In the genomic region with DNA sequence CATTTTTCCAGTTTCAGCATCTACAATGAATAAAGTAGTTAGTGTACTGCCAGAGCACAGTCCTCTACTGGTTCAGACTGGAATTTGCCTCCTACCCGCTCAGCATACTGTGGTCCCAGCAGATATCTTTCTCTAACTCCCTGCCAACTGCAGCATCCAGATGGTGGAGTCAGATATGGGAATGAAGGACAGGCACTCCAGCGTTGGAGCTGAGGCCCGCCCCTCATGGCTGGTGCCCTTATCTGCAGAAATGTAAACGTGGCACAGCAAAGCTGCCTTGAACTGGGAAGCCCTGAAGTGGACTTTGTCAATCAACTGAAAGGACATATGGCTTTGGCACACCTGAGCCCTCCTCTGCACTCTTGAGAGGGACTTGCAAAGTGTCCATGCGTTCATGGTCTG, we compare ENCODE assay signal across 9 mouse cellular contexts.
DNase-seq lines count a peak whose midpoint lies in the region; ATAC-seq and TF ChIP-seq lines count a peak whose summit lies in the region.
"Had no signal": no experiment of that assay in that cellular context is flagged by ENCODE, and none has a peak within 500 bp of the region (broad histone marks: within the 10 kb centered on the region; RNA-seq: fewer than 3 reads in every experiment).

No protein-coding gene starts in this region.

- no peaks in the 10 kb centered on the region for H3K36me3 ChIP-seq in liver, embryonic 15.5 days (replicated peaks)

- H3K9me3 ChIP-seq in liver, embryonic 15.5 days (replicated peaks) = no peaks in the 10 kb centered on the region

- peak; percentile 99 for ATAC-seq in liver, embryonic 15.5 days (ENCODE audit: insufficient read depth)

- intact Hi-C loops in left cerebral cortex, adult 2 months (cut with DNase I) = no loop called here

- peak; percentile 11 for TF ChIP-seq CTCF in left cerebral cortex, adult 2 months (IDR thresholded peaks at IDR 0.05)
- TF ChIP-seq CTCF in lung, adult 2 months (IDR thresholded peaks at IDR 0.05; ENCODE audit: insufficient read depth, low read length) = no peak

- H3K9ac ChIP-seq in liver, embryonic 15.5 days = 0 out of 2 replicates have a peak overlapping the region, but pooled peaks have one; percentile 16

- no peak overlapping the region for H3K4me3 ChIP-seq in left cerebral cortex, adult 2 months
- peak overlapping the region; percentile 20 for H3K4me3 ChIP-seq in liver, embryonic 15.5 days (replicated peaks)
- H3K4me3 ChIP-seq in lung, adult 2 months (replicated peaks; ENCODE audit: extremely low read depth, low read depth, low read length) = no peak overlapping the region
- H3K4me3 ChIP-seq: gastrocnemius, adult 2 months had no signal

- peak overlapping the region; percentile 61 for H3K4me2 ChIP-seq in liver, embryonic 15.5 days

- H3K4me1 ChIP-seq in liver, embryonic 15.5 days (replicated peaks) = peaks cover 46% of the 10 kb centered on the region
- H3K4me1 ChIP-seq in lung, adult 2 months (ENCODE audit: control insufficient read depth, insufficient read depth, low read length) = no peaks in the 10 kb centered on the region

- no peak for TF ChIP-seq POLR2A in lung, adult 2 months (IDR thresholded peaks at IDR 0.05; ENCODE audit: borderline replicate concordance, extremely low read depth, low read depth, low read length)

- H3K27me3 ChIP-seq in liver, embryonic 15.5 days = no peaks in the 10 kb centered on the region

- no peak overlapping the region for H3K27ac ChIP-seq in left cerebral cortex, adult 2 months
- H3K27ac ChIP-seq in liver, embryonic 15.5 days (replicated peaks) = peak overlapping the region; percentile 91
- H3K27ac ChIP-seq: gastrocnemius, adult 2 months had no signal

- peak; percentile 27 for DNase-seq in adrenal gland, postnatal 14 days
- DNase-seq in adrenal gland, adult 18-20 months (ENCODE audit: low spot score in 2 of 2) = no peak
- no peak for DNase-seq in left cerebral cortex, adult 2 months (ENCODE audit: extremely low spot score in 1 of 2, low spot score in 2 of 2)
- DNase-seq in left cerebral cortex, adult 18-20 months (ENCODE audit: low spot score in 2 of 2) = no peak
- peak; percentile 28 for DNase-seq in c-Kit-positive CD71-negative TER-119-negative erythroid progenitor cells, embryonic 14.5 days (ENCODE audit: low read depth)
- DNase-seq in kidney, postnatal 25 days = no peak
- DNase-seq in lung, adult 2 months = no peak
- DNase-seq: gastrocnemius, adult 2 months had no signal

- WGBS in liver, embryonic 15.5 days (ENCODE audit: insufficient replicate concordance) = 13% methylated on average over 5 of the region's 5 CpGs
- WGBS in lung, adult 2 months = 32% methylated on average over 5 of the region's 5 CpGs

Comparison
In these comparisons a context has a peak if more than half of its experiments do, and no peak if none do; other contexts are left out.
1. DNase-seq: peak in adrenal gland, postnatal 14 days (single experiment) and c-Kit-positive CD71-negative TER-119-negative erythroid progenitor cells, embryonic 14.5 days (single experiment); none in adrenal gland, adult 18-20 months (0 of 2), left cerebral cortex, adult 2 months (0 of 2), left cerebral cortex, adult 18-20 months (0 of 2), kidney, postnatal 25 days (0 of 2) and lung, adult 2 months (single experiment).